Mouse (Mus musculus): ENCODE measurements around the gene Tipin.

The Tipin gene

DNA sequence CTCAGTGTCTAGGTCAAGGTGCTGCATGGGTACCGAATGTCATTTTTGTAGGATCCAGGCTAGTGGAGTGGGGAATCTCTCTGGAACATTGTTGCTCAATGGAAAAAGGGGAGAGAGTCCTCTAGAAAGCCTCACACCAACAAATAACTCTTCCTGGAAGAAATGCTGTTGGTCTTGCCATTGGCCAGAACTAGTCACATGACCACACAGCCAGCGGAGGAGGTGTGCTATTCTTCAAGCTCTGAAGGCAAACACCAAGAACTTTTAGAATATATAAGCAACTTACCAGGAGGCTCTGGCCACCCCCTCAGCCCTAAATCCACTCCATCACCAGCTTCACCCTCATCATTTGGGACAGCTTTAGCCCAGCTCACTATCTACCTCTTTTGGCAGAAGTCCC is 62.3 kb downstream of the Tipin start:
- no peak for DNase-seq (ENCODE audit: extremely low spot score)

DNA sequence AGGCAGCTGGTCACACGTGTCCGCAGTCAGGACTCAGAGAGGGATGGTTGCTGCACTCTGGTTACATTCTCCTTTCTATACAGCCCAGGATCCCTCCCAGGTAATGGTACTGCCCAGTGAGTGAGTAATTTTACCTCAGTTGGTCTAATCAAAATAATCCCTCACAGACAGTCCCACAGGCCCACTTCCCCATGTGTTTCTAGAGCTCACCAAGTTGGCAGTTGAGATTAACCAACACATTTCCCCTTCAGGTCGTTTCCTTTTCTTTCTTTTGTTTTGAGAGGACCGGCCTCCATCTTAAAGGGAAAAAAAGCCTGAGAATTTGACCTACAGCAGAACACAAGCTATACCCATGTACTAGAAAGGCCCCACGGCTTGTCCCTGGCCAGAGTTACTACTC is 64.5 kb downstream of the Tipin start:
- no peak for DNase-seq (ENCODE audit: extremely low spot score)

DNA sequence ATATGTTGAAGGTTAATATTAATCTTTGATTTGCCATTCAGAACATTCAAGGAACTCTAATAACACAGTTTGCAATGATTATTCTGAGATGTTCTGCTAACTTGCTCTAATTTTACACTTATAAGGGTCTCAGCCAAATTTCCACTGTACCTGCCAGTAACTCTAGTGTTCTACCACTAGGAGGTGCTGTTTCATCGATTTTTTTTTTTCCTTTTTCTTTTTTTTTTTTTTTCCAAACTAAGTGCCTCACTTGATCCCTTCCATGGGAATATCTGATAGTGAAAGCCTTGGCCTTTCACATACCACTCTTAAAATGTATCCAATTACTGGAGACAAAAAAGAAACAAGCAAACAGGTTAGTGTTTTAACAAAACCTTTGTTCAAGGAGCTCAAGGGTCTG is 66.0 kb downstream of the Tipin start:
- DNase-seq (ENCODE audit: extremely low spot score) = peak; percentile 24

DNA sequence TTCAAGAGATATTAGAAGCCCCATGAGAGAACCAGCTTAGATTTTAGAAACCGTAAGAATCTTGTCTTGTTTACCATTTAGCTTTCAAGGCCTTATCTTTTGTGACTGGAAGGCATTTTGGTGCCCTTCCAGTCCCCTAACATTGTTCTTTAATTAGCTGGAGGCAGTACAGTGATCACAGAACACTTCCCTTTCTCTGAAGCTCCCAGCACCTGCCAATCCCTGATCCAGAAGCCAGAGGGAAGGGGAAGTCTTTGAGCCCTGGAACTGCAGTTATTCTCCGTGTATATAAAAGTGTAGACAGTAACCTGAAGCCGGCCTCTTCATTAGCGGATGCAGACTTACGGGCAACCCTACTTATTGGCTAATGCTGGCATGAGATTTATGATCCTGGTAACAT is 68.1 kb downstream of the Tipin start:
- no peak for DNase-seq (ENCODE audit: extremely low spot score)

DNA sequence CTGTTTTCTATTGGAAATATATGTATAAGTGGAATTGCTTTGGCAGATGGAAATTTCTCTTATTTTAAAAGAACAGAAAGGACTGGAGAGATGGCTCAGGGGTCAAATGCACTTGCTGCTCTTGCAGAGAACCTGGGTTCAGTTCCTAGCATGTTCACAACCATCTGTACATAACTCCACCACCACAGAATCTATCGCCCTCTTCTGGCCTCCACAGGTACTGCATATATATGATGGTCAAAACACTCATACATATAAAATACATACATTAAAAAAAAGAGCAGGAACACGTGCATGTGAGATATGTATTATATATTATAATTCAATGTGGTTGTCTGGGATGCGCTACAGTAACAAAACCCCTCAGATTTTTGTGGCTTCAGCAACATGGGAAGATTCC is 69.8 kb downstream of the Tipin start:
- DNase-seq (ENCODE audit: extremely low spot score) = no peak
